11 mouse cellular contexts compared by ENCODE assay signal in genomic region chr8:122763267-122763738, GRCm38 (mm10). TPM values are rescaled to one million over a fixed set of nuclear protein-coding genes. Genes with fewer than 3 reads are reported as not detected.
DNase-seq lines count a peak whose midpoint lies in the region; ATAC-seq lines count a peak whose summit lies in the region.
"Had no signal": no experiment of that assay in that cellular context is flagged by ENCODE, and none has a peak within 500 bp of the region (broad histone marks: within the 10 kb centered on the region; RNA-seq: fewer than 3 reads in every experiment).

No protein-coding gene starts in this region.

- no peak overlapping the region for H3K27ac ChIP-seq in heart, embryonic 12.5 days (ENCODE audit: poor library complexity, severe bottlenecking)
- H3K27ac ChIP-seq: midbrain, embryonic 13.5 days had no signal

- peak; percentile 49 to 67 for DNase-seq in heart, adult 18-20 months
- DNase-seq in adrenal gland, postnatal 14 days = peak; percentile 36
- peak; percentile 28 to 32 for DNase-seq in heart, postnatal 10 days
- DNase-seq in lung, postnatal 4 days = peak; percentile 51 to 59
- no peak for DNase-seq in right cerebral cortex, adult 18-20 months
- no peak for DNase-seq in frontal cortex, postnatal 36 days (ENCODE audit: low spot score in 2 of 2)
- DNase-seq: layer of hippocampus, adult 9-11 months had no signal

- intact Hi-C loops in heart, postnatal 10 days (cut with DNase I) = no loop called here

- H3K36me3 ChIP-seq in heart, embryonic 12.5 days = no peaks in the 10 kb centered on the region
- H3K36me3 ChIP-seq: midbrain, embryonic 13.5 days had no signal

- 58% methylated on average over 14 of the region's 14 CpGs for WGBS in heart, embryonic 12.5 days

- peaks cover 39% of the 10 kb centered on the region for H3K27me3 ChIP-seq in heart, embryonic 12.5 days (replicated peaks)

- no peak for ATAC-seq in heart, embryonic 12.5 days (ENCODE audit: insufficient number of reproducible peaks, low FRiP score)
- ATAC-seq in megakaryocyte-erythroid progenitor cell, adult 5-6 weeks (replicated peaks; ENCODE audit: low FRiP score, low TSS enrichment, poor library complexity, severe bottlenecking) = no peak
- ATAC-seq: forebrain, embryonic 14.5 days; midbrain, embryonic 13.5 days had no signal

- no peak overlapping the region for H3K4me2 ChIP-seq in heart, embryonic 12.5 days
- H3K4me2 ChIP-seq: midbrain, embryonic 13.5 days had no signal

- H3K9me3 ChIP-seq in heart, embryonic 12.5 days (replicated peaks) = no peaks in the 10 kb centered on the region
- H3K9me3 ChIP-seq: midbrain, embryonic 13.5 days had no signal

- H3K9ac ChIP-seq in heart, embryonic 12.5 days = no peak overlapping the region
- H3K9ac ChIP-seq: midbrain, embryonic 13.5 days had no signal

- no peak overlapping the region for H3K4me3 ChIP-seq in heart, embryonic 12.5 days
- H3K4me3 ChIP-seq: midbrain, embryonic 13.5 days had no signal

- H3K4me1 ChIP-seq in heart, embryonic 12.5 days (replicated peaks) = peaks cover 10% of the 10 kb centered on the region

RNA-seq across cellular contexts. Expression of gene Acsf3, which starts 12.0 kb away (rescaled TPM):
- total RNA-seq in heart, adult 18-20 months (2021) = 10 to 100 TPM; 32.3 to 35.1 TPM
- 14.4 and 17.3 TPM in 2 replicates for polyA plus RNA-seq in heart, embryonic 12.5 days (2016; fragmentation: Nextera tagmentation; extraction: Ambion mirVana)
- 48.0 and 50.6 TPM in 2 replicates for total RNA-seq in adrenal gland, postnatal 14 days (2021)
- total RNA-seq in heart, postnatal 10 days (2021) = 10 to 100 TPM; 27.1 to 28.6 TPM
- total RNA-seq in megakaryocyte-erythroid progenitor cell, adult 5-6 weeks (2014; fragmentation: Nextera tagmentation) = 9.8 and 14.7 TPM in 2 replicates
- 5.8 and 9.5 TPM in 2 replicates for total RNA-seq in megakaryocyte-erythroid progenitor cell, adult 5-6 weeks (2017)

Comparison
In these comparisons a context has a peak if more than half of its experiments do, and no peak if none do; other contexts are left out.
1. DNase-seq: peak in heart, adult 18-20 months (2 of 2), adrenal gland, postnatal 14 days (single experiment), heart, postnatal 10 days (2 of 2) and lung, postnatal 4 days (2 of 2); none in right cerebral cortex, adult 18-20 months (single experiment) and frontal cortex, postnatal 36 days (0 of 2).